Mouse (Mus musculus): ENCODE results near the gene Gm8024.
"Not testable (repeated sequence)": the region's sequence is repeated elsewhere in the genome, so short reads cannot be mapped to it uniquely, and the experiment has no call there.

GRCm38 (mm10) chr14:42543170-42543701 is 19.2 kb upstream of the Gm8024 start:
- TF ChIP-seq CTCF, EP300 (IDR thresholded peaks at IDR 0.05): not testable (repeated sequence)
